Mouse (Mus musculus): ENCODE data around the gene Pdia4.
"Not testable (repeated sequence)": the region's sequence is repeated elsewhere in the genome, so short reads cannot be mapped to it uniquely, and the experiment has no call there.

The Pdia4 gene

DNA sequence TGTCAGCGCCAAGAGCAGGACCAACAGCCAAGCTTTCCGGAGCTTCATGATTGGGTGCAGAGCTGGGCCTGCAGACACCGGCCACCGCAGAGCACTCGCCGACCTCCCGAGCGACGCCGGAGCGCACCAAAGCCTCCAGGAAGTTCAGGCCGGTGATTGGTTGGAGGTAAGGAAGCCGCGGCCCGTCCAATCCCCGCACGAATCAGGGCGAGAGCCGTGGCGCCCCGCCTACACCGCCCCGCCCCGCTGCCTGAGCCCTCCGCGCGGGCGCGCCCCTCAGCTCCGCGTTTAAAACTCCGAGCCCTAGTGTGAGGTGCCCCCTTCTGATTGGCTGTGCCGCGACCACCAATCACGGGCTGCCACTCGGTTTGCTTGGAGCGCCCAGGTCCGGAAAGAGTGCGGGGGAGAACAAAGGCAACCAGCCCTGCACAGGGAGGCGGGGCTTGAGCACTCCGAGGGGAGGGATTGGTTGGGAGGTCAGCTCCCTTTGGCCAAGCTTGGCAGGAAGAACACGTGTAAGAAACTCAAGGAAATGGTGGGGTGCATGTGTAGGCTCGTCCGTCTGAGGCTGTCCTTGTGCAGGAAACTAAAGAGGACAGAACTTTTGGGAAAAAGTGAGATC, at the start of gene Pdia4:
Gene Pdia4, minus strand, starts transcription at position 174 of the 622 bp plus-strand sequence.
- peak; percentile 94 to 98 for DNase-seq

DNA sequence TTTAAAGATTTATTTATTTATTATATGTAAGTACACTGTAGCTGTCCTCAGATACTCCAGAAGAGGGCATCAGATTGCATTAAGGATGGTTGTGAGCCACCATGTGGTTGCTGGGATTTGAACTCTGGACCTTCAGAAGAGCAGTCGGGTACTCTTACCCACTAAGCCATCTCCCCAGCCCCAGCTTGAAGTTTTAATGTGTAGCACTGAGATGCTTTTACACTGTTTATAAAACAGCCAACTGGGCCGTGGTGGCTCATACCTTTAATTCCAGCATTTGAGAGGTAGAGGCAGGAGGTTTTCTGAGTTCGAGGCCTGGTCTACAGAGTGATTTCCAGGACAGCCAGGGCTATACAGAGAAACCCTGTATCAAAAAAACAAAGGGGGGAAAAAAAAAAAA, 44.5 kb upstream of the Pdia4 start:
- DNase-seq, result not testable (repeated sequence)

DNA sequence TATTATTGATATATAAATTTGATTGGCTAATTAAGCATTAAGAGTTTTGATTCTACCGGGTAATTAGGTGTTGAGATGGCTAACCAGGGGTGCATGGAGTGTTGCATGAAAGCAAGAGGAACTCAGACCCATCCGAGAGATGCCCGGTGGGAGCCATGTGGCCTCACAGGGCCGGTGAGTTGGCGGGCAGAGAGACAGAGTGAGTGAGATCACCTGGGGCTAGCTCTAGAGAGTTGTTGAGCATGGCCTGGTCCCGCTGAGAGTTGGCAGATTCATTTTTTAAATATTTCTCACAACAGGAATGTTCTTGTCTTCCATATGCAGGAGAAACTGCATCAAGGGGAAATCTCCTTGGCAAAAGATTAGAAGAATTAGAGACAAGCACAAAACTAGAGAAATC, 44.0 kb upstream of the Pdia4 start:
- peak; percentile 29 to 30 for DNase-seq

DNA sequence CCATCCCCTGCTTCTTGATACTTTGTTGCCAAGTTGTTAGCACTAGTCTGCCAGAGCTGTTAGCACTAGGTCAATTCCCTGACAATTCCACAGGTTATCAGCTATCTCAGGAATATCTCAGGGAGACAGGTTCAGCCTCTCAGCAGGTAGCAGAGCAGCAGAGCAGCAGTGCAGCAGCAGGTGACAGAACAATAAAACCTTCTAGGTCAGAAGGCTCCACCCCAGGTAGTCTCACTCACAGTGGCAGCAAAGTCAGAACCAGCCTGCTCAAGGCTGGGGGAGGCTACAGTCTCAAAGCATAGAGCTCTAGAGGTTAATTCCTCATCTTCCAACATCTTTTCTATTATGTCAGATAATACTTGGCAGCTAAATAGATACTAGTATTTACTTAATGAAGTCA, 32.5 kb upstream of the Pdia4 start:
- no peak for DNase-seq

DNA sequence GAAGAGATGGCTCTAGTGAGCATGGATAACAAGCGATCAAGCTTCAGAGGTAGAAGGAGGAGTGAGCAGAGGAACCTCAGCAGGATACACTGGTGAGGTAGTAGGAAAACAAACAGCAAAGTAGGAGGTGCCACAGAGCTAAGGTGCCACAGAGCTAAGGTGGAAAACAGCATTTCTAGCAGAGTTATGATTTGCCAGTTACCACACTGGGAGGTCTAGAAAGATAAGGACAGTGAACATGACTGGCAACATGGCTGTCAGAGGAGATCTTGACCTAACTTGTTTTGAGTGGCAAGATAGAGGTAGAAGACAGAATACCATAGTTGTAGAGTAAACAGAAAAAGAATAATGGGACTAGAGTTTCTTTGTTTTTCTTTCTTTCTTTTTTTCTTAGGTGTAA, 29.1 kb upstream of the Pdia4 start:
- no peak for DNase-seq

DNA sequence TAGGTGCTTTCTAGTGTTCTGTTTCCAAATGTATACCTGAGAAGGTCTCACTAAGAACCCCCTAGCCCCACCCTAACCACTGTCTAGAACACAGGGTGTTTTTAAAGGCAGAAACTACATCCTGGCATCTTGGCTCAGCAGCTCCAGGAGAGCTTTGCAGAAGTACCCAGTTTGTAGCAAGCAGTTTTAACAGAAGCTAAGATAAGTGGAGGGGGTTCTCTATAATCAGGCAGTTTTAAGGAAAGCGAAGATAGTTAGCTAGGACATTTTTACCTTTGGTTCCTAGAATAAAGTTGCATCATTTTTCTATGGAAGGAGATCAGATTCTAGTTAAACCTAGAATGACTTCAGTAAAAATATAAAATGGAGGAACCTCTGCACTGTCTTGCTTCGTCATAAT, 28.6 kb upstream of the Pdia4 start:
- no peak for DNase-seq

DNA sequence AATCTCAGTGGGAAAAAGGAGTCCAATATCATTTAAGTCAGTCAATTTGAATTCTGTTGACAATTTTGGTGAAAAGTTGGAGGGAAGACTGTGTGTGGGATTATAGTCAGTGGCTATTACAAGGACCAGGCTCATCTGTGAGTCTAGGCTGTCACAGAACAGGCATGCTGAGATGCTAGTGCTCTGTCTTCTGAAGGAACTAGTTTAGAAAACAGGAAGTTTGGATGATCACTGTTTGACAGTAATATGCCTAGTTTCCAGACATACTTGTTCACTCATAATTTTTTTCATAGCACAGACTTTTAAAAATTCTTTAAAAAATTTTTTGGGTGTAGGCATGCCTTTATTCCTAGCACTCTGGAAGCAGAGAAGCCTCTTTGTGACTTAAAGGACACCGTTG, 27.8 kb upstream of the Pdia4 start:
- DNase-seq, result no peak

DNA sequence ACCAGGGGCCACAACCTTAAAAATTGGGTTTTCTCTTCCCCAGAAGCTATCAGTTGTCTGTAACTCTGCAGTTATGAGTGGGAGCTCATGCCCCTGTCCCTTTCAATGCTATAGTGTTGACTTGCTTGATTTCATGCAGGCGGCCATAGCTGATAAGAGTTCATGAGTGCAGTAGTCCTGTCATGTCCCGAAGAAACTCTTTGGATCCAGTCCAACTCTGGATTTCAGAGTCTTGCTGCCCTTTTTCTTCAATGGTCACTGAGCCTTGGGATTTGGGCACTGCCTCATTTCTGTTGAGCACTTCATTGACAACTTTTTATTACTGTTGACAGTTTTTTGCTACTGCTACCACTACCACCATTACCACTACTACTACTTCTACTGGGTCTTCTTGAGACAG, 24.4 kb upstream of the Pdia4 start:
- no peak for DNase-seq

DNA sequence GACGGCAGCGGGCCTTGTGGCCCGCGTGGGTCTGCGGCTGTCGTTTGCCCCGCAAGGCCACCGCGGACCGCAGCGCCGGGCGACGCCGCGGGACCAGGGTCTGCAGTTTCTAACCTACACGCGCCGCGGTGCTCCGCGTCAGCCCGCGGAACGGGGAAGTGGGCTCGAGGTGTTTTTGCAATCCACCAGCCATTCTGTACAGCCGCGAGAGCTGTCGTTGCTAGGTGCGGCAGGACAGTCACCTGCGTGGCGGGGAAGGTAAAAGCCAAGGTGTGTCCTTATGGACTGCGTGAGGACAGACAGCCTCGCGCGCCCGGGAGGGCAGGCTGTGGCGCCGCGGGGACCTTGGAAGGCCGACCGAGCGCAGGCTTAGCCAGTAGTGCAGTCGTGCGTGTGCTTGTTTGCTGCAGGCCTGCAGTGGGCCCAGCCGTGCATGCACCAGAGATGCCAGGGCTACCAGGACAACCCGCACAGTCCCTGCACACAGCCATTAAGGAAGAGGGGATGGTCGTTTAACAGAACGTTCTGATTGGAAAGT, 22.8 kb upstream of the Pdia4 start:
- DNase-seq, result peak; percentile 65 to 69

DNA sequence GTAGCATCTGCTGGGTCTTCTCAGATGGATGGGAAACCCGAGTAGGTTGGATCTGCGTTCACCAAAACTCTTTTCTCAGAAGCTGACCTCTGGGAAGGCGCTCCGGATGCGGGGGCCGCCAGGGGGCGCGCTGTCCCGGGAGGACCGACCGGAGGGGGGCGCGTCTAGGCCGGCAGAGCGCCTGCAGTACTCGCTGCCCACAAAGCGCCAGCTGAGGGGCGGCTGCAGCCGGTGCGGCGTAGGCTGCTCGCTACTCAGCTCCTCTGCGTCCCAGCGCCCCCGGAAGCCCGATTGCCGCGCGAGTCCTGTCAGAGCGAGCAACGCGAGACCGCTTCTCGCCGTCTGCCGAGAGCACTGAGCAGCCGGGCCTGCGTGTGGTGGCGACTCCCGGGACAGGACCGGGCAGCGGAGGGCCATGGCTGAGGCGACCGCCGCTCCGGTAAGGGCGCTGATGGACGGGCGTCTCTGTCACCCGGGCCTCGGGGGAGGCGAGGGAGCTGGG, 22.3 kb upstream of the Pdia4 start, which contains the start of gene Zfp398:
Gene Zfp398, plus strand, starts transcription at position 180 of the 502 bp plus-strand sequence.
- DNase-seq, result peak; percentile 96 to 99

DNA sequence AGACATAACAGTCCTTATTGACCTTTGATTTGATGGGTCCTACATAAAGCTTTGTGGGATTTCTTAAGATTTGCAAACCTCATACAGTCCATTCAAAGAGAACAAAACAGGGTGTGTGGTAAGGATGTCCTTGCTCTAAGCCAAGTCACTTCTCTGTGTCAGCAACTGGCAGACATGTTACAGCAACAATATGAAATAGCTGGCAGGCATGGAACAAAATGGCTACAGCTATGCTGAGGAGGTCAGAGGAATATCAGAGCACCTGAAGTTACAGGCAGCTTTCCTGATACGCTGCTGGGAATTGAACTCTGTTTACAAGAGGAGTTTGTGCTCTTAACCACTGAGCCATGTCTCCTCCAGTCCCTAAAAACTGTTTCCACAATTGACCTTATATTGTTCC, 19.0 kb upstream of the Pdia4 start:
- no peak for DNase-seq

DNA sequence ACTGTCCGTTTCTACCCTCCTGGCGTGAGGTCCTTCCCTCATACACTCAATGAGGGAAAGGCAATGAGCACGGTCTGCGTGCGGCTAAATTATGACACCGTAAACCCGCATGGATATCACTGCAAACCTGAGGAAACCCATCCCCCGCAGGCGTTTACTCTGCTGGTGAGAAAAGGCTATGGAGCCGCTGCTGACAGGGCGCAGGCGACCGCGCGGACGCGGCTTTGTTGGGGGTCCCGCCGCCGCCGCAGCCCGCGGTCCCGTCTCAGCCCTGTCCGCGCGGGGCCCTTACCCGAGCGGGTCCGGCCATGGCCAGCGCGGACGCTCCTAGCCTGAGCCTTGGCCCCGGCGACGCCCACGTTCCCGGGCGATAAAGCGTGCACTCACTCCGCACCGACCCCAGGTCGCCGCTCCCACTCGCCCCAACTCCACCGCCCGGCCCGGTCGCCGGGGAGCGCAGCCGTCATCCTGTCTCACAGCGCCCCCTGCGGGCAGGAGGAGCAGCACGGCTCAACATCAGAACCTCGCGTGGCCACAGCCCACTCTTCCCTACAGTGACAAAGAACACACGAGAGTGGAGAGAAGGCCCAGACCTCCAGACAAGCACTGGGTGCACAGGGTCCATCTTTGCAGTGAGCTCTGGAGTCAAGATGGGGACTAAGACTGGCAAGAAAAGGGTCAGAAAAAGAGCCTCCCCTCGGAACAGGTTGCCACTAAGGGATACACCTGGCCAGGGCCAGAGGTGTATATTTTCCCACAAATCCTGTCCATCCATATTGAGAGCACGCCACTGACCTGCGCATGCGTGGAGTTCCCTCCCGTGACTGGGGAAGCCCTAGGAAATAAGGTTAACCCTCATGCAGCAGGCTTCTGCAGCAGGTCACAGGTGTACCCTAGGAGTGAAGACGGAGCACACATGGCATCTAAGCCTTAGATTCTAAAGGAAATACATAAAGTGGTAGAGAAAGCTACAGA, 17.2 kb upstream of the Pdia4 start, which contains the start of gene Zfp786:
Gene Zfp786, minus strand, starts transcription at position 764 of the 975 bp plus-strand sequence.
- peak; percentile 97 to 98 for DNase-seq

DNA sequence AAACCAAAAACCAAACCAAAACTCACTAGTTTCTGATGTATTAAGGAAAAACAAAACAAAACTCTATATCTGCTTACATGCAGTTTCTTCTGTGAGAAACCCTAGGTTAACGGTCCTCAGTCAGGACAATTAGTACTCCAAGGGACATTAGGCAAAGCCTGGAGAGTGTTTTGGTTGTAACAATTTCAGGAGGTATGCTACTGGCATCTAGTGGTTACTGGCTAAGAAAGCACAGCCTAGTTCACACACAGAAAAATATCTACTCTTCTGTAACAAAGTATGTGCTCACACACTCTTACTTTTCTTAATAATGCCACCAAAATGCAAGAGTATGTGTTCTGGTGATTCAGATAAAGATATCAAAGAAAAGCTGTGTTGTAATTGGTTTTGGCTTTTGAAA, 15.7 kb upstream of the Pdia4 start:
- DNase-seq, result no peak

DNA sequence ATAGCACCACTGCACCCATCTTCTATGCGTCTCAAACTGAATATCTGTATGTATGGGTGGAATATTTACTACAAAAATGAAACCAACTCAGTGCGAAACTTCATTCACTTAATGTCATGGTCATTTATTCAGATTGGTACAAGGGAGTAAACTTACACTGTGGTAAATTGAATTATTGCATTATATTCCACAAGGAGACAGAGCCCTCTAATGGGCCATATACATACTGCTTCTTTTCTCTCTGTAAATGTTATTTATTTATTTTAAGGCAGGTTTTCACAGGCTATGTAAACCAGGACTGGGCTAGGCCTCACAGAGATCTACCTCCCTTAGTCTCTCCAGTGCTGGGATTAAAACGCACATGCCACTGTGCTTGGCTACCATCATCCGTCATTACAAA, 14.2 kb upstream of the Pdia4 start:
- no peak for DNase-seq

DNA sequence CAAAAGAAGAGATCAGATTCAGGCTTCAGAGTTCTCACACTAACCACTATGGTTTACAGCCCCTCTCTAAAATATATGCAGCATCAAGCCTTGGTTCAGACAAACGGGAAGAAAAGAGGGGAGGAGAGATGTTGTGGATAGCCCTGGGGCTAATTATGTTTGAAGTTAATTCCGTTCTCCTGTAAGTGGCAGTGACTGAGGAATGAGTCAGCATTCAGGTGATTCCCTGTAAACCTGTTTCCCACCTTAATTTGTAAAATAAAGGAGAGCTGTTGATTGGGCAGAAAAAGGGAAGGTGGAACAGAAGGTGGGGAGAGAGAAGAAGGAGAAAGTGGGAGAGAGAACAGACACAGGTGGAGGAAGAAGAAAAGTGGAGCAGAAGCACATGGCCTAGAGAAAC, 11.0 kb upstream of the Pdia4 start:
- DNase-seq, result no peak

DNA sequence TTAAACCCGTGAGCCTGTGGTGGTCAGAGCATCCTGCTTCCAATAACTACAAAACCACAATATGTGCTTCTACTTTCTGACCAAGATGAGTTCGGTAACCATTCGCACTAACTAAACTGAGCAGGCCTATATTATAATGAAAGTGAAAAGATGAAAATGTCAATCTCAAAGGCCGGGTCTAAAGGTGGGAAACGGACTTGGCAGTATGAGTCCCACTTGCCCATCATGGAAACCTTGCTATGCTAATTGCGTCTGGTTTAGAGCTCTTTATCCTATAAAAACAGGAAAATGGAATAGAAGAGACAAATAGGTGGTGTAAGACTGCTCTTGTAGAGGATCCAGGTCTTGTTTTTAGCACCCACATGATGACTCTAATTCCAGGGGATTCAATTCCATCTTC, 8.5 kb upstream of the Pdia4 start:
- DNase-seq, result no peak

DNA sequence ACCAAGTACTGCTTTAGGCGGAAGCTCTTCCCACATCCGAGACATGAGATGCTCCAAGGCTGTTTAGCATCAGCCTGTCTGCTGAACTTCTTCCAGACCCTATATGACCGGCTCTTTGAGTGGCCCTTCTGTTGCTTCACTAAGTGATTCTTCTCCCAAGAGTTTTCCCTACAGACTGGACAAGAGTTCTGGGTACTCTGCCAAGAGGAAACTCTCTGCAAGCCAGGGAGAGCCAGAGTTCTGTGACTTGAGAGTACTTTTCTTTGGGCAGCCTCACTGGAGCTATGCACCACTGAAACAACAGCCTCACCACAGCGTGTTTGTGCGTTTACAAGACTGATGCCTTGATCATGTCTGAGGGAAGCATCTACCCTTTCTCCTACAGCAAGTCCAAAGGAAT, 8.0 kb upstream of the Pdia4 start:
- DNase-seq, result no peak

DNA sequence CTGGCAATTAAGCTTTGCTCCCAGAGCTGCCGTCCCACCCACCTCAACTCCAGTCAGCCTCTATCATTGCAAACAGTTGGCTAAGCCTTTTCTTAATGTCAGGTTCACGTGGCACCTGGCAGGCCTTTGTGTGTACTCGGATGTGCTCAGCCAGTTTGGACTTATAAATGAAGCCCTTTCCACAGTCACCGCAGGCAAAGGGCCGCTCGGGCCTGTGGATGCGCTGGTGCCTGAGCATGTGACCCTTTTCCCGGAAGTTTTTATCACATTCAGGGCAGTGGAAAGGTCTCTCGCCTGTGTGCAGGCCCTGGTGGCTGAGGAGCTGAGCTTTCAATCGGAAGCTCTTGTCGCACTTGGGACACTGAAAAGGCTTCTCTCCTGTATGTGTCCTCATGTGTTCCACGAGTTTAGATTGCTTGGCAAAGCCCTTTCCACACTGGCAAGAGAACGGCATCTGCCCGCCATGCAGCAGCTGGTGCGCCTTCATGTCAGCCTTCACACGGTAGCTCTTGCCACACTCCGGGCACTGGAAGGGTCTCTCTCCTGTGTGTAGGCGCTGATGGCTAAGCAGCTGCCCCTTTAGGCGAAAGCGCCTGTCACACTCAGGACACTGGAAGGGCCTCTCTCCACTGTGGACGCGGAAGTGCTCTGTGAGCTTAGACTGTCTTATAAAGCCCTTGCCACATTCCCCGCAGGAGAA, 6.5 kb upstream of the Pdia4 start:
- DNase-seq, result no peak

DNA sequence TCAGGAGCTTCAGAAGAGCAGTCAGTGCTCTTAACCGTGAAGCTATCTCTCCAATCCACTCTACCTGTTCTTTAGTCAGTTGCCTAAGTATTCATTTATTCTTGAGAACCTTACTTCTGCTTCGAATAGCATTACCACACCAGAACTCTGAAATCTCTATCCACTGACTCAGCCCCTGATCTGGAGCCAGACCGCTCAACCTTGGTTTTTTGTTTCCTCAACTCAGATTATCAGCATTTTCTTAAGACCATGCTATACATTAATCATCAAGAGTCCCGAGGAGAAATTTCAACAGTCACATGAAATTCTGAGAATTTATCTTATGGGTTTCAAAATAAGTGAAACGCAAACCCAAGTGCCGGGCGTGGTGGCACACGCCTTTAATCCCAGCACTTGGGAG, 5.5 kb upstream of the Pdia4 start:
- DNase-seq, result no peak

DNA sequence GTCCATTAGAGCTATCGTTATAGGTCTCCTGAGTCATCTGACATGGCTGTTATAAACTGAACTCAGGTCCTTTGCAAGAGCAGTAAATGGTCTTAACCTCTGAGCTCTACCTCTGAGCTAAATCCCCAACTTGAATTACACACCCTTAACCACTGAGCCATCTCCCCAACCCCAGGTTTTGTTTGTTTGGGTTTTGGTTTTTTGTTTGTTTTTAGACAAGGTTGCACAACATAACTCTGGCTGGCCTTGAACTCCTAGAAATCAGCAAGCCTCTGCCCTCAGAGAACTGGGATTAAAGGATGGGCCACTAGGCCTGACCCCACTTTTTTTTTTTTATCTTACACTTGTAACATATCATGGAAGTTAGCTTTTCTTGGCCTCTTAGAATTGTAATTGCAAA, 2.9 kb upstream of the Pdia4 start:
- DNase-seq, result no peak

DNA sequence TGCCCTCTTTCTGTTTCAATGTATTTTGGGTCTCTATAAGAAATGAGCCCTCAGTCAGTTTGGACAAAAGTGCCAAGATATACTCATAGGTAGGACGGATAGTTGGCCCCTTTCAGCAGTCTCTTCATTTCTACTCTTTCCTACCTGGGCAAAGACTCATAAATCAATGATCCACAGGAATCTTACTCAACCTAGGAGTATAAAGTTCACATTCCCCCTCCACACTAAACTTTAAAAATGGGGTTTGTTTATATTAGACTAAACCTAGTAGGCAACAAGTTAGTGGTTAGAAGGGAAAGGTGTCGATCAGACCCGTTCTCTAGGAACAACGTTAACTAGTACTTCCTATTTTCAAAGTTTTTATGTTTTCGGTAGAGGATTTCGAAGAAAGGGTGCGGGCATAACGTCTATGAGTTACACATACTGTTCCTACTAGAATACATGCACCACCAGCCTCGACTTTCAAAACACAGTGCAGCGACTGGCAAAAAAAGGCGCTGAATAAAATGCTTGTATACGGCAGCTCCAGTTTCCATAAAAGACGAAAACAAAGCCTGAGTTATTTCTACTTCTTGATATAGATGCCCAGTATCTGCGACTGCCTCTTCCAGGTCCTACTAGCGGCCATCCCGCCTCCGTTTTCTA, 837 bp downstream of the Pdia4 start:
- no peak for DNase-seq

DNA sequence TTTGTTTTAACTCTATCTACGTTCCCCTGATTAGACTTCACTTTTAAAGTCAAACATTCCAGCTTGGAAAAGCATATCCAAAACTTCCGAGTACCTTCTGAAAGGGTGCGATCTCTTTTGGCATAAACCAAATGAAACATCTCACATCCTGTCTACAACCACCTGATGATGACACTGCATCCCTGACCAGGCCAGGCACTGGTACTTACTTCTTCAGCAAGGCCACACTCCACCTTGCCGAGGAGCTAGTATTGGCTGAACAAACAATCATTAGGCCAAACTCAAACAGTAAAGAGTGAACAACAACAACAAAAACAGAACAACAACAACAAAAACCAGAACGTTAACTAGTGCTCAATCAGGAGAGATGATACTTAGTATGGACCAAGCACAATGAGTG, 1.9 kb downstream of the Pdia4 start:
- DNase-seq, result no peak
